Mouse (Mus musculus): ENCODE measurements at regions not wholly inside any gene's neighbourhood (a gene's known extent, or its start where the extent isn't known, plus 50 kb on each side); places are given as distances from the start of the nearest gene placed in this dataset.

DNA sequence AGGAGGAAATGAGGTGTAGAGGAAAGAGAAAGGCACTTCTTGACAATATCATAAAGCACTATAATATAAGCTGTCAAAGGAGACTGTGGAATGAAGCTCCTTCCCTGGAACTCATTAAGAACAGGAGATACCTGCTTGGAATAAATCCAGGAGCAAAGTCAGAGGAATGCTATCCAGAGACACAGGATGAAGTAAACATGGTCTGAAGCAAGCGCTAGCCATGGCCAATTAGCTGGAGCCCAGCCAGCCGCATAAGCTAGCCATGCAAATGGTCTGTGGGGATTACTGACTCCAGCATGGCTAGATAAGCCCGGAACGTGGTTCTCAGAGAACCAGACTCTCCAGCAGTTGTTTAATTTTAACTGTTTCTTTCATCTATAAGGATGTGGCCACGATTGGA is 54.9 kb upstream of the Gpc3 start:
- Histone ChIP-seq H3K9me3 (no peaks in the 10 kb centered on the region), H3K4me3 (replicated peaks) (no peak overlapping the region), H3K9ac (replicated peaks) (no peak overlapping the region), H3K36me3 (no peaks in the 10 kb centered on the region), H3K27me3 (no peaks in the 10 kb centered on the region), H3K27ac (no peak overlapping the region), H3K4me2 (no peak overlapping the region), H3K4me1 (replicated peaks) (no peaks in the 10 kb centered on the region)
- no peak for ATAC-seq (ENCODE audit: insufficient number of reproducible peaks, insufficient read depth, low FRiP score, low TSS enrichment, low read depth)
- WGBS, result 27% methylated on average over 5 of the region's 5 CpGs

DNA sequence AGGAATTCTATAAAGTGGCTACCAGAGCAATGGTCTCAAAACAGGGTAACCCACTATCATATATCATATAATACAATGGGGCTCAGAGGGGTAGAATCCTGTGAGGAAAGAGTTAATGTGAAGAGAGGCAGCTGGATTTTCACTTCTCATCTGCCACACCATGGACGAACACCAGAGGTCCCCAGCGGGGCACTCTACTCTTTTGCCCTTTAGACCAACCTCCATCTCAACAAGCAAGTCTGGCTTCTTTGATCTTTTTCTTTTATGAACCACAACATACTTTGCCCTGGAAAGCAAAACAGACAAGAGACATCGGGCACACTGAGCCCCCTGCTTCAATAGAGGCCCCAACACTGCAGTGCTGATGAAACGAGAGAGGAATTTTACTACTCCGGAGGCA is 65.3 kb upstream of the Gpc3 start:
- no peaks in the 10 kb centered on the region for H3K9me3 ChIP-seq

DNA sequence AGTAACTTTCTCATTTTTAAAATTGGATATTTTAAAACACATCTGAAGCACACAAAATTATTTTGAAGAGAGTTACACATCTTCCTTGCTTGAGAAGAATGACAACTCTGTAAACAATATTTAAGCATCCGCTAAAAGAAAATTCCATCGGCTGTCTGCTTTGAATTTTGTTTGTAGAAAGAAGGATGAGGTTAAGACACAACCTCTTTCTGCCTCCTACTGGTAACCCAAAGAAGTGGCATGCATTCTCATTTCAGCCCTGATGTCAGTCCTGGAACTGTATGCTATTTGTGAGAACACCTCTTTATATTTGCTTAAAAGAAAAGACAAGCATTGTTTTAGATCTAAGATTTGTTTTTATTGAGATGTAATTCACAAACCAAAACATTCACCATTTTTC is 80.6 kb upstream of the Gpc3 start:
- H3K9me3 ChIP-seq, result no peaks in the 10 kb centered on the region
- H3K9ac ChIP-seq (replicated peaks), result no peak overlapping the region
- H3K4me2 ChIP-seq, result no peak overlapping the region
- ATAC-seq (ENCODE audit: insufficient number of reproducible peaks, insufficient read depth, low FRiP score, low TSS enrichment, low read depth), result no peak
- no peak overlapping the region for H3K4me3 ChIP-seq (replicated peaks)
- no peaks in the 10 kb centered on the region for H3K4me1 ChIP-seq (replicated peaks)
- H3K27me3 ChIP-seq, result no peaks in the 10 kb centered on the region; the same call in 1 of the 2 replicates
- H3K27ac ChIP-seq, result no peak overlapping the region
- no peaks in the 10 kb centered on the region for H3K36me3 ChIP-seq
- 45% methylated on average over 2 of the region's 2 CpGs for WGBS

More for the DNA sequence above, 65.3 kb upstream of the Gpc3 start:
- 12% methylated on average over 5 of the region's 5 CpGs for WGBS
- Histone ChIP-seq H3K4me1 (replicated peaks) (no peaks in the 10 kb centered on the region), H3K4me3 (replicated peaks) (no peak overlapping the region), H3K27me3 (no peaks in the 10 kb centered on the region), H3K9ac (replicated peaks) (no peak overlapping the region), H3K4me2 (peak overlapping the region; percentile 27; the same call in 1 of the 2 replicates), H3K36me3 (no peaks in the 10 kb centered on the region), H3K27ac (0 out of 2 replicates have a peak overlapping the region, but pooled peaks have one; percentile 50)
- no peak for ATAC-seq (ENCODE audit: insufficient number of reproducible peaks, insufficient read depth, low FRiP score, low TSS enrichment, low read depth)

DNA sequence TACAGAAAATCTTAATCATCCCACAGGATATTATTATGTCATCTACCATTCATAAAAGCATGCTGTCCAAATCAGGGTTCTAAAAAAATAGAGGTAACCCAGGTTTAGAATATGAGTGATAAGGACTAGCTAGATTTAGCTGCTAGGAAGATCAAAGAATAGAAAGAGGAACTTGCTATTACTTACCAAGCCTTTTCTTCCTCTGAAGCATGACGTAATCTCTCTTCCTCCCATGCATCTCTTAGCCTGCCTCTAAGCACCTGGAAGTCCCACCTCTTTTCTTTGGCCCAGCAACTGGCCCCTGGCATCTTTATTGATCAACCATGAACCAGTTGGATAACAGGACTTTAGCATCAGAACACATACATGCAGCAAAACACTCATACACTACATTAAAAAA is 85.9 kb upstream of the Gpc3 start:
- Histone ChIP-seq H3K4me3 (replicated peaks) (no peak overlapping the region), H3K27me3 (no peaks in the 10 kb centered on the region), H3K9ac (replicated peaks) (no peak overlapping the region), H3K36me3 (no peaks in the 10 kb centered on the region), H3K27ac (no peak overlapping the region), H3K9me3 (no peaks in the 10 kb centered on the region), H3K4me1 (replicated peaks) (no peaks in the 10 kb centered on the region), H3K4me2 (no peak overlapping the region)
- ATAC-seq (ENCODE audit: insufficient number of reproducible peaks, insufficient read depth, low FRiP score, low TSS enrichment, low read depth), result no peak
- 71% methylated on average over 1 of the region's 1 CpGs for WGBS

DNA sequence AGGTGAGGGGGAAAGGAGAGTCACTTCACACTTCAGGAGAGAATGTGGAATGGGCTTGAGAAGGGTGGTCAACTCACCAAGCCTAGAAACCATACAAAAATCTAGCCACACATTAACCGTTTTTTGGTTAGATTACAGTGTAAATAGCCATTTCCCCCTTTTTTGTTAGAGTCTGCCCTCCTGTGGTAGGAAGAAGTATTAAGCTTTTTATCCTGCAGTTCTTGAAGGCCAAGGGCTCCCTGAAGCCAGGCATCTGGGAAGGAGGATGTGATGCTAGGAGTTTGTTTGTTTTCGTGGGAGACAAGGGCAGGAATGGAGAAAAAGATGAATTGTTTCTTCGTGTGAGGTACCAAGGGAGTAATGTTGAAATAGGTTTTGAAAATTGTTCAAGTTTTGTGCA is 73.5 kb upstream of the Ccdc160 start:
- Histone ChIP-seq H3K9me3 (no peaks in the 10 kb centered on the region), H3K36me3 (no peaks in the 10 kb centered on the region), H3K4me3 (replicated peaks) (no peak overlapping the region), H3K4me1 (replicated peaks) (no peaks in the 10 kb centered on the region), H3K9ac (replicated peaks) (no peak overlapping the region), H3K27ac (no peak overlapping the region), H3K27me3 (no peaks in the 10 kb centered on the region; the same call in 1 of the 2 replicates), H3K4me2 (no peak overlapping the region)
- 28% methylated on average over 3 of the region's 3 CpGs for WGBS
- ATAC-seq (ENCODE audit: insufficient number of reproducible peaks, insufficient read depth, low FRiP score, low TSS enrichment, low read depth), result no peak

DNA sequence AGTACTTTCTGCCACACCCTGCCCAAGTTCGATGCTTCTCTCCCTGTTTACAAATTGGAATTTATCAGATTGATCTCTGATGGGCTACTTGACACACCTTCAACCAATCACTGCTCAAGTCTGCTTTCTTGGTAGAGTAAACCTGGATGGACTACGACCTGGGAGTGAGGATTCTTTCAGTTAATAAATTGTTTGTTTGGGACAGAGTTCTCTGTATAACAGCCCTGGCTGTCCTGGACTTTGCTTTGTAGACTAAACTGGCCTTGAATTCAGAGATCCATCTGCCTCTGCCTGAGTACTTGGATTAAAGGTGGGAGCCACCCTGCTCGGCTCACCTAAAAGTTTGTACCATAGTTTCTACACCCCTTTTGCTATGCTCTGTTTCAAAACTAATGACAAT is 52.9 kb upstream of the Ccdc160 start:
- H3K9ac ChIP-seq (replicated peaks), result no peak overlapping the region
- no peaks in the 10 kb centered on the region for H3K36me3 ChIP-seq
- no peak overlapping the region for H3K4me3 ChIP-seq (replicated peaks)
- no peak for ATAC-seq (ENCODE audit: insufficient number of reproducible peaks, insufficient read depth, low FRiP score, low TSS enrichment, low read depth)
- no peaks in the 10 kb centered on the region for H3K9me3 ChIP-seq
- H3K27me3 ChIP-seq, result peaks cover 6% of the 10 kb centered on the region; the same call in 1 of the 2 replicates
- H3K27ac ChIP-seq, result no peak overlapping the region
- no peaks in the 10 kb centered on the region for H3K4me1 ChIP-seq (replicated peaks)
- 66% methylated on average over 3 of the region's 3 CpGs for WGBS
- H3K4me2 ChIP-seq, result no peak overlapping the region
